Mouse (Mus musculus) layer of hippocampus, adult 2 months (tissue): Measurements from ENCODE around the gene Tcte1. TPM values are rescaled to one million over a fixed set of nuclear protein-coding genes. Genes with fewer than 3 reads are reported as not detected.

ENCODE experiments used
- DNase-seq, 2 experiments: peaks; one replicate each; pipeline ENCODE4 v3.0.0; 2022; ENCODE audit warnings: low spot score in 2 of 2
- H3K27ac ChIP-seq: fragments of 200-600 bp; 2 replicates; pipeline ENCODE4 v1.8.1; 2022
- H3K4me3 ChIP-seq: fragments of 200-600 bp; 2 replicates; pipeline ENCODE4 v1.8.1; 2022; ENCODE audit warnings: mild to moderate bottlenecking
- CTCF ChIP-seq: fragments of 200-600 bp; conservative IDR thresholded peaks from 2 replicates; pipeline ENCODE4 v1.8.1; 2022; ENCODE audit warnings: antibody characterized with exemption, mild to moderate bottlenecking, moderate library complexity
- long read RNA-seq, 2 experiments: library from polyadenylated mRNA; stranded (forward); transcript quantifications; one replicate each; pipeline ENCODE4 v2.0.0; 2021; ENCODE audit warnings: borderline mapping rate in 2 of 2
- total RNA-seq, 2 experiments: library from RNA; stranded (reverse); gene quantifications; 2 replicates each; pipeline ENCODE4 v1.2.3; 2021

Gene Tcte1
- 1 to 10 TPM in 1 of 2 experiments, under 1 TPM in 1; 0.56 to 1.0 TPM for total RNA-seq
- long read RNA-seq, experiment 1, partial matches to known transcripts, result 2 of 96 reads
- long read RNA-seq, experiment 1, other reads (novel, unspliced or antisense), result 94 of 96 reads
- long read RNA-seq, experiment 2, result 0 reads

DNA sequence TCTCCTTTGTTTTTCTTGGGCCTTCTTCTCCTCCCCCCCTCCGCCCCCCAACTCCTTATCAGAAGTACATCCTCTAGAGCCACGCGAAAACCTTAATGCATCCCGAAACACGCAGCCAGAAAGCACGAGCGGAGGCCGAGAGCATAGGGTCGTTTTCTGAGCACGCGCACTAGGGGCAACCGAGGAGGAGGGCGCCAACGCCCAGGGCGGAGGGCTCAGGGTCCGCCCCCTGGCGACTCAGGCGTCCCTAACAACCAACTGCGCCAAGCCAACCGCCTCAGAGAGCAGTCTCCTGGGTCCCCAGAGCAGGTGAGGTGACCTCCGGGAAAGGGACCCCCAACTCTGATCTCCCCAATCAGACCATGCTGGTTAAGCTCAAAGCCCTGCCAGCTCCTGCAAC lies at the start of gene Tcte1:
Tcte1 (plus strand) TSS at position 172 of the 400 bp plus-strand sequence.
- no peak for TF ChIP-seq CTCF
- no peak within 1 kb of the TSS; the same call in 1 of the 2 replicates for H3K4me3 ChIP-seq
- DNase-seq, result no peak
- H3K27ac ChIP-seq, result no peak within 1 kb of the TSS

DNA sequence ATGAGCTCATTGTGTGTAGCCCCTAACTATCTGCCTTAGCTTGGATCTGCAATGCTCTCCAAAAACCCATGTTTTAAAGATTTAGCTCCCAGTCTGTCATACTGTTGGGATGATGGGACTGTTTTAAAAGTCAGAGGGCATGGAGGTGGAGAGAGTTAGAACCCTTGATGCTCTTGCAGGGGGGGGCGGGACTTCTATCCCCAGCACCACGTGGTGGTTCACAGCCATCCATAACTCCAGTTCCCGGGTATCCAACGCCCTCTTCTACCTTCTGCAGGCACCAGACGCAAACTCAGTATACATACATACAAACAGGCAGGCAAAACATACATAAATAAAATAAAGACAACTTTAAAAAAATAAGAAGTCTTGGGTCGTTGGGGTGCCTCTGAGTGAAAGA lies 49.6 kb upstream of the Tcte1 start:
- Histone ChIP-seq H3K4me3 (no peak overlapping the region; the same call in 1 of the 2 replicates), H3K27ac (peak overlapping the region; percentile 92)
- TF ChIP-seq CTCF, result no peak; the same call in 1 of the 2 replicates
- no peak for DNase-seq

DNA sequence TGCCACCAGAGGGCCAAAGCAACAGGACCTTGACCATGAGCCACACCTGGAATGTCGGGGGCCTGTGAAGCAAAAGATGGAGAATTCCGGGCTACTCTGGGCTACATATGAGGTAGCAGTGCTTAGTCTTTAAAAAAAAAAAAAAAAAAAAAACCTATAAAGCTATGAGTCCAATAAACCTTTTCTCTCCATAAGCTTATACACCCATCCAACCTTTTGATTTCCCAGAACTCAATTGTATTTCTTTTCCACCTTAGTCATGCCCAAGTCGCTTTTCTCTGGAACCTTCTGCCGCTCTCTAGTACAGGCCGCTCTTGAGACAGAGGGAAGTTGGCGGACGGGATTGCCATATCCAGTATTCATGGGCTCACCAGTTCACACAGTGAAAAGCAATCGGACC lies 49.1 kb upstream of the Tcte1 start:
- peak overlapping the region; percentile 60 for H3K4me3 ChIP-seq
- no peak for DNase-seq
- H3K27ac ChIP-seq, result peak overlapping the region; percentile 92
- TF ChIP-seq CTCF, result no peak

DNA sequence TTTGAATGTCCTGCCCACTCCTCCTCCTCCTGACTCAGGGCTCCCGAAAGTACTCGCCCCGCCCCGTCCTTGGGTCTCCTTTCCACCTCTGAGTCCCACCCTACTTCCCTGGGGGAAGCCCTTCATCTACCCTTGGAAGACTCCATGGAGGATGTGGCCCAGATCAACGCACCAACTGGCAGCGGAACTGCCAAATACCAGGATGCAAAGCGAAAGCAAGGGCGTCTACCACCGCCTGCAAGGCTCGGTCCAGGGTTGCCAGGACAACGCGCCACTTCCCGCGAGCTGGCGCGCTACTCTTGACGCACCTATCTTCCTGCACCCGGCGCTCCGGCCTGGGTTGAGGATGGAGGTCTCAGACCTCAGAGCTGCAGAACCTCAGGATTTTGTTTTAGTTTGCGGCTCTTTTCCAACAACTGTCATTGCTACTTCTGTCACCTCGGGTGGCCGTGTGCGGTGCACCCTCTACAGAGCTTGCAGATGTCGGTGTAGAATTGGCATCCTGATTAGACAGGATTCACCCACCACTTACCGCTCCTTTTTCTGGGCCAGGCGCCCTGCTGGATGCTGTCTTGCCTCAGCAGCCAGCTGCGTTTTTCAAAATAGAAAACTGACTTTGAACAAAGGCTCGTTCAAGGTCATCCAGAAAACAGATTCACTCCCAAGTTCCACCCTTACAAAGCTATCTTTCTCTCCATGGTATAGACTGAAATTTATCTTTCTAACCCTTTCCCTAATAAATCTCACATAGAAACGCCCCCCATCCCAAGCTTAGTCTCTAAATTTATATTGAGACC lies 48.4 kb upstream of the Tcte1 start, which contains the start of gene Spats1:
Spats1 (minus strand) TSS at position 747 of the 797 bp plus-strand sequence.
- peak within 1 kb of the TSS; percentile 60 for H3K4me3 ChIP-seq
- DNase-seq, result peak; percentile 84 to 85

DNA sequence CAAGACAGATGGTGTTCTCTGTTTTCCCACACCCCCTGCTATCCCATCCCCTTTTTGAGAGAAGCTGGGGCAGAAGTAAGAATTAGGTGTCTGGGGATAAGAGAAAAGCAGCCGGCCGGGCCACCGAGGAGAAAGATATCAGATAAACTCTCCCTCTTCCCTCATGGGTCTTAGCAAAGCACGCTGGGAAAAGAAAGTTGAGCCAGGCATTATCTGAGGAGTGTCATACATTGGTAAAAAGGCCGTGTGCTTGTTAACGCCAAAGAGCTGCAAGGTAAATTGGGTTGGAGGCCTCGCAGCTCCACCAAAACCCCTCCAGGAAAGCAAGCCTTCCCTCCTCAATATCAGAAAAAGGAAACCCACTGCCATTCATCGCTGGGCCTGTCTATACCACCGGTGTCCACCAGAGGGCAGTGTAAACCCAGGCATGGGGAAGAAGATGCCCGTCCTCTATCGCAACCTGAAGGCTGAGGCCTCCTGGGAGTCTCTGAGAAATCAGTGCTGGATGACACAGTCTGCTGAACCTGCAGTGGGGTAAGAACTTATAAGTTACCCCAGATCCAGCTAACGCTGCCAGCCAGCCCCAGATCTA lies 44.9 kb upstream of the Tcte1 start:
- no peak overlapping the region for H3K4me3 ChIP-seq
- peak; percentile 98 for TF ChIP-seq CTCF
- DNase-seq, result peak; percentile 85 to 96
- peak overlapping the region; percentile 23; the same call in 1 of the 2 replicates for H3K27ac ChIP-seq

More for the DNA sequence above, 48.4 kb upstream of the Tcte1 start, which contains the start of gene Spats1:
- peak within 1 kb of the TSS; percentile 92 for H3K27ac ChIP-seq
- TF ChIP-seq CTCF, result no peak; the same call in 1 of the 2 replicates

DNA sequence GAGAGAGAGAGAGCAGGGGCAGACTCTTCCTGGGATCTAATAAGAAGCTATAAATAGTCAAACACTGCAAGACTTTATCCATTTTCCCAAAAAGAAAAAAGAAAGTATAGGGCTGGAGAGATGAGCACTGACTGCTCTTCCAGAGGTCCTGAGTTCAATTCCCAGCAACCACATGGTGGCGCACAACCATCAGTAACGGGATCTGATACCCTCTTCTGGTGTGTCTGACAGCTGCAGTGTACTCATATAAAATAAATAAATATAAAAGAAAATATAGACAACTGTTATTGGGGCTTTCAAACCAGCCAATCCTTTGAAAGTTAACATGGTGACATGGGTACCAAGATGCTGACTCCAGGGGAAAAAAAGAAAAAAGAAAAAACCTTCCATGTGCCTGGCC lies 42.8 kb upstream of the Tcte1 start:
- Histone ChIP-seq H3K4me3 (no peak overlapping the region), H3K27ac (no peak overlapping the region)
- TF ChIP-seq CTCF, result peak; percentile 68
- no peak for DNase-seq

DNA sequence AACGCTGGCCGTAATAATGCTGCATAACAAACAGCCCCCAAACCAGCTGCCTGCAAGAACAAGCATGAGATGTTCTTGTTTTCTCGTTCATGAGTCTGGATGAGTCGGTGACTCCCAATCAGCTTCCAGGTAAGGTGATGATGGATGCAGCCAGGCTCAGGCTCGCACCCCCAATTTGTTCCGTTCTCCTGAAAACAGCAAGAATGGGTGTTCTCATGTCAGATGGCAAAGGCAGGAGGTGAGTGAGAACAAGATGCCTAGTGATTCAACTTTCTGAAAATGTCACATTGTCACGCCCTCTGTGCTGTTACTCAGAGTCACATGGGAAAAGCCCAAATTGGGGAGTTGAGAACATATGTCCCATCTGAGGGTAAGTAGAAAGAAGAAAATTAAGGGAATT lies 37.7 kb upstream of the Tcte1 start:
- Histone ChIP-seq H3K27ac (peak overlapping the region; percentile 46; the same call in 1 of the 2 replicates), H3K4me3 (no peak overlapping the region)
- TF ChIP-seq CTCF, result no peak
- peak; percentile 44 to 58 for DNase-seq

DNA sequence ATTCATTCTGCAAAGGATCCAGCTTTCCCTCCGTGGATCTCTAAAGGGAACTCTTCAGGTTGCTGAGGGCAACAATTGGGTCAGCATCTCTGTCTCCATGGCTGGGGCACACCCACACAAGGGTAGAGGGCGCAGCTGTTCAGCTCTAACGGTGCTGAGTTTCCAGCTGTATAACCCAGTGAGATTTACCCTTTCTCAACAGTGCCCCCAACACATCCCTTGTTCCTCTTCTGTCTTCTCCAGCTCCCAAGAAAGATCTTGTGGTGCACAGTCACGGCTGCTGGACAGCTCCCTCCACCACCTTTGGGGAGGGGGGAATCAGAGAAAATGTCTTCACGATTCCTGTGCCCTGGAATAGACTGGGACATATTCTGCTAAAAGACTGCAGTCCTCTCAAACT lies 36.0 kb upstream of the Tcte1 start:
- no peak for TF ChIP-seq CTCF
- DNase-seq, result no peak
- no peak overlapping the region for H3K4me3 ChIP-seq
- H3K27ac ChIP-seq, result no peak overlapping the region

DNA sequence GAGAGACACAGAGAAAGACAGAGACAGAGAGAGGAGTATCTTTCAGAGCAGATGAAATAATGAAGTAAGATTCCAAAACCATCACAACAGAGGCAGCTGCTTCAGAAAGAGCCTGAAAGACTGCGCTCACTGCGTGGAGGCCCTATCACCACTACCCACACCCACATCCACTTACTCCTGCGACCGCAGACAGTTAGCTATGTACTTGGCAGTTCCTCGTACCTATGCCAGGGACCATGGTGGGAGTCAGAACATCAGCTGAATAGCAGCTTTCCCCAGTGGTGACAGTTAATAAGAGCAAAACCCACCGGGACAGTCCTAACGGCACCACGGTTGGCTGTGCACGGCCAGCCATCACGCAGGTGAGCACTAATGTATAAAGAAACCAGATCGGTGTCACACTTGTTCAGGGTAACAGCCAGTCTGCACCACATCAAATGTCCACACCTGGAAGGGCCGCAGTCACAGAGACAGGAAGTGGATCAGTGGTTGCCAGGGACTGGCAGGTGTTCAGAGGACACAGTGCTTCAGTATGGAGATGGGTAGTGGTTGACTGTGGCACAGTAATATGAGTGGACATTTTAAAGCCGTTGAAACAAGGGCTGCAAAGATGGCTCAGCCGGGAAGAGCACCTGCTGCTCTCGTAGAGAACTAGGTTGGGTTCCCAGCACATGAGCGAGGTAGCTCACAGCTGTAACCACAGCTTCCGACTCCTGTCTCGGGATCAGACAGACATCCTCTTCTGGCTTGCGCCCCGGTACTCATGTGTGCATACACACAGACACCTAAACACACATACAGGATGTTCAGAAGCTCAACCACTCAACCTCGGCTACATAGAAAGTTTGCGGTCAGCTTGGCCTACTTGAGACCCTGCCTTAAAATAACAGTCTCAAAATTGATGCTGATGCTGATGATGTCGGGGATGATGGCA lies 34.6 kb upstream of the Tcte1 start:
- Histone ChIP-seq H3K4me3 (no peak overlapping the region), H3K27ac (no peak overlapping the region)
- DNase-seq, result no peak
- TF ChIP-seq CTCF, result no peak

DNA sequence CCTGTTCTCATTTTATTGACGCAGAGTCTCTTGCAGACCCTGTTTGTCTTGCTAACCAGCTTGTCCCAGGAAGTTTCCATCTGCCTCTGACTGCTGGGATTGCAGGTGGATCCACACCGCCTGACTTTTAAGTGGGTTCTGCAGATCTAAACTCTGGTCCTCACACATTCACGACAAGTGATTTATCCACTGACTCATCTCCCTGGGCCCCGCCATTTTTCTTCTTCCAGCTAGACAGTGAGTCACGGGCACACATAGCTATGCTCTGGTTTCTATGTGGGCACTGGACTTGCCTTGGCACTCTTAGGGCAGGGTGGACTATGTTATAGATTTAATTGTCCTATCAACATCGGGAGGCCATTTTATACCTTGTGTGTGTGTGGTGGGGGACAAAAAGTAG lies 33.5 kb upstream of the Tcte1 start:
- Histone ChIP-seq H3K4me3 (no peak overlapping the region), H3K27ac (no peak overlapping the region)
- TF ChIP-seq CTCF, result no peak
- DNase-seq, result no peak

DNA sequence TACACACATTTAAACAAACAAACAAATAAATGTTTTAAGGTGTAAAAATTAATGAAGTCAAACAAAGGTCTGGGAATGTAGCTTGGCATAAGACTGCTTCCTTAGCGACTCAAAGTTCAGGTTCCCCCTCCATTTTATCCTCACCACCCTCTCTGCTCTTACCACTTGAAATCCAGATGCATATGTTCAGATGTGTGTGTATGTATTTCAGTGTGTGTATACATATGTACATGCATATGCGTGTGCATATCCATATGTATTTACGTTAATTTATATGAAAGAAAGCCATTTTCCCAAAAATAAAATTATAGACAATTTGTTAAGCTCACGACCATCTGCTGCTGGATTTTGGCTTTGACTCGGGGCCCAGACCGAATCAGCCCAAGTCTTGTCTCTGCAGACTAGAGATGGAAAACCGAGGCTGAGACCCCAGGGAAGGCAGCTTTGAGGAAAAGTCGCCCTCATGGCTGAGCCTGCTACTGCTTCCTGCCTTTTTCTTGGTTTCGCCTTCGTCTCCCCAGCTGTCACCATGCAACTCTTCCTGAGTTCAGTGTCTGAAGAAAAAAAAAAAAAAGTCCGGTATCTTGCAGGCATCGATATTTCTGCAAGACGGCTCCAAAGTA lies 32.6 kb upstream of the Tcte1 start:
- no peak for TF ChIP-seq CTCF

DNA sequence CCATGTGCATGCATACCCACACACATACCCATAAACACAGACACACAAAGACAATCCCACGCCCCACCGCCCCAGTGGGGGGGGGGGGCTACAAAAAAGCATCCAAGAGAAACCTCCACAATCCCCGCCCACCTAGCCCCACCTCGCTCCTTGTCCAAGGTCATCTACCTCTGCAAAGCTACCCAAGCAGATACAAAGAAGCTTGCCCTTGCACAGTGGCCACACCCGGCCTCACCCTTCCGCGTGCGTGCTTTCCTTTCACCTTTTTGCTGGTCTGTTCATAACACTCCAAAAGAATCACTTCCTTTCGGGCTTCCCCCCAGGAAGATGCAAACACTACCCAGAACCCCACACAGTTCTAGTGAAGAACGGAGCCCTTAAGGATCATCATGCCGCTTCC lies 27.8 kb upstream of the Tcte1 start:
- no peak overlapping the region for H3K4me3 ChIP-seq
- DNase-seq, result no peak
- TF ChIP-seq CTCF, result no peak

More for the DNA sequence above, 32.6 kb upstream of the Tcte1 start:
- H3K27ac ChIP-seq, result 0 out of 2 replicates have a peak overlapping the region, but pooled peaks have one; percentile 36
- no peak for DNase-seq
- no peak overlapping the region for H3K4me3 ChIP-seq

More for the DNA sequence above, 27.8 kb upstream of the Tcte1 start:
- H3K27ac ChIP-seq, result no peak overlapping the region
